Mouse (Mus musculus): Measurements from ENCODE around the gene Vsig4. TPM values are rescaled to one million over a fixed set of nuclear protein-coding genes. Genes with fewer than 3 reads are reported as not detected.
A peak's percentile ranks its signal among the peaks of the same experiment; 100 is the strongest.
"Not testable (repeated sequence)": the region's sequence is repeated elsewhere in the genome, so short reads cannot be mapped to it uniquely, and the experiment has no call there.

The Vsig4 gene
- polyA plus RNA-seq, 2 experiments: 0.27 to 0.46 TPM

GRCm38 (mm10) chrX:96218088-96218487 is 75.2 kb downstream of the Vsig4 start:
- Histone ChIP-seq H3K27me3 (ENCODE audit: control insufficient read depth, insufficient read depth, low read length) (no peaks in the 10 kb centered on the region), H3K27ac (no peak overlapping the region), H3K4me2 (ENCODE audit: low read depth) (no peak overlapping the region), H3K9ac (replicated peaks) (no peak overlapping the region), H3K4me3 (ENCODE audit: insufficient read depth in 1 of 2, low read depth in 2 of 2, low read length in 2 of 2) (no peak overlapping the region), H3K4me1 (replicated peaks; ENCODE audit: control insufficient read depth in 2 of 2, insufficient read depth in 2 of 2, low read length in 1 of 2) (no peaks in the 10 kb centered on the region), H3K36me3 (replicated peaks; ENCODE audit: control insufficient read depth, insufficient read depth, low read depth) (no peaks in the 10 kb centered on the region), H3K9me3 (ENCODE audit: control insufficient read depth, low read length) (no peaks in the 10 kb centered on the region)
- DNase-seq (ENCODE audit: low read depth in 3 of 3, low spot score in 3 of 3) (peak in 1 of 3 experiments; percentile 3), ATAC-seq (ENCODE audit: insufficient read depth) (no peak)
- 26% methylated on average over 1 of the region's 1 CpGs for WGBS (ENCODE audit: insufficient replicate concordance)
- TF ChIP-seq EP300 (IDR thresholded peaks at IDR 0.05; ENCODE audit: low read depth): 0 out of 2 replicates have a peak, but pooled peaks have one; percentile 21
- TF ChIP-seq CTCF (IDR thresholded peaks at IDR 0.05; ENCODE audit: low read depth): no peak

- Histone ChIP-seq H3K4me3 (ENCODE audit: insufficient read depth in 1 of 2, low read depth in 2 of 2, low read length in 2 of 2) (no peak overlapping the region), H3K4me1 (replicated peaks; ENCODE audit: control insufficient read depth in 2 of 2, insufficient read depth in 2 of 2, low read length in 1 of 2) (no peaks in the 10 kb centered on the region), H3K4me2 (ENCODE audit: low read depth) (no peak overlapping the region), H3K27me3 (ENCODE audit: control insufficient read depth, insufficient read depth, low read length) (no peaks in the 10 kb centered on the region), H3K9me3 (ENCODE audit: control insufficient read depth, low read length) (no peaks in the 10 kb centered on the region), H3K36me3 (replicated peaks; ENCODE audit: control insufficient read depth, insufficient read depth, low read depth) (no peaks in the 10 kb centered on the region), H3K27ac (no peak overlapping the region), H3K9ac (replicated peaks) (no peak overlapping the region)
- 28% methylated on average over 1 of the region's 1 CpGs for WGBS (ENCODE audit: insufficient replicate concordance)
- no peak for TF ChIP-seq EP300 (IDR thresholded peaks at IDR 0.05; ENCODE audit: low read depth)
- DNase-seq (ENCODE audit: low read depth in 3 of 3, low spot score in 3 of 3): no peak
- no peak for ATAC-seq (ENCODE audit: insufficient read depth)
Observed at GRCm38 (mm10) chrX:96206872-96207271, 86.4 kb downstream of the Vsig4 start.

GRCm38 (mm10) chrX:96205143-96205542 is 88.1 kb downstream of the Vsig4 start:
- not testable (repeated sequence) for DNase-seq (ENCODE audit: low read depth in 3 of 3, low spot score in 3 of 3); H3K4me1 ChIP-seq (replicated peaks; ENCODE audit: control insufficient read depth in 2 of 2, insufficient read depth in 2 of 2, low read length in 1 of 2); H3K36me3 ChIP-seq (replicated peaks; ENCODE audit: control insufficient read depth, insufficient read depth, low read depth); H3K27me3 ChIP-seq (ENCODE audit: control insufficient read depth, insufficient read depth, low read length); H3K27ac ChIP-seq; H3K9me3 ChIP-seq (ENCODE audit: control insufficient read depth, low read length); ATAC-seq (ENCODE audit: insufficient read depth); H3K9ac ChIP-seq (replicated peaks); H3K4me2 ChIP-seq (ENCODE audit: low read depth); H3K4me3 ChIP-seq (ENCODE audit: insufficient read depth in 1 of 2, low read depth in 2 of 2, low read length in 2 of 2)
- WGBS (ENCODE audit: insufficient replicate concordance): 55% methylated on average over 3 of the region's 3 CpGs

MicroRNAs within 50 kb of the gene (microRNA counts, 519-probe panel; counts per million panel counts)
- microRNA mmu-miR-223: 8,318 counts per million, percentile 87 among the panel's probes with 10 or more counts

Small RNA genes within 50 kb of the gene (microRNA-seq; reads per million reads assigned to microRNA genes)
- gene Mir223: 13,090 reads per million, percentile 93 among the genes with 10 or more reads in this experiment

Other genes with a start within 250 kb of the Vsig4 start
- 25.1 and 32.4 TPM in 2 replicates for gene Msn, start 197.4 kb downstream of the Vsig4 start, polyA plus RNA-seq (2012; rRNA removed)
- 53.0 and 53.3 TPM in 2 replicates for gene Msn, start 197.4 kb downstream of the Vsig4 start, polyA plus RNA-seq (2014; fragmentation: Nextera tagmentation; extraction: Ambion mirVana)
- gene Heph, start 161.9 kb upstream of the Vsig4 start, polyA plus RNA-seq (2012; rRNA removed): 0.40 and 0.63 TPM in 2 replicates
- gene Heph, start 161.9 kb upstream of the Vsig4 start, polyA plus RNA-seq (2014; fragmentation: Nextera tagmentation; extraction: Ambion mirVana): 0.66 and 1.2 TPM in 2 replicates
- not detected in 2 replicates for gene Hsf3, start 162.9 kb upstream of the Vsig4 start, polyA plus RNA-seq (2012; rRNA removed)
- not detected in 2 replicates for gene Hsf3, start 162.9 kb upstream of the Vsig4 start, polyA plus RNA-seq (2014; fragmentation: Nextera tagmentation; extraction: Ambion mirVana)

All from liver, embryonic 14.5 days (tissue).